Mouse (Mus musculus) CH12.LX (cell line): ENCODE results near the gene Tmem255b. TPM values are rescaled to one million over a fixed set of nuclear protein-coding genes. Genes with fewer than 3 reads are reported as not detected.

ENCODE experiments used
- DNase-seq: peaks from one replicate; pipeline ENCODE4 v3.0.0-alpha.2; 2013; ENCODE audit errors: extremely low read depth
- H3K27ac ChIP-seq: 2 replicates; pipeline ENCODE4 v1.5.1; 2012; ENCODE audit warnings: low read depth, mild to moderate bottlenecking, control low read depth, moderate library complexity; ENCODE audit not compliant: insufficient read depth
- H3K27me3 ChIP-seq: replicated peaks from 2 replicates; pipeline ENCODE3; 2012; ENCODE audit warnings: inconsistent platforms
- H3K36me3 ChIP-seq, 2 experiments: replicated peaks in 1 of 2; 2 replicates each; pipeline versions ENCODE3 to v1.6.1; 2012; ENCODE audit warnings: inconsistent platforms in 1 of 2, low read length in 1 of 2, mild to moderate bottlenecking in 1 of 2, mixed read lengths in 1 of 2, moderate library complexity in 1 of 2; ENCODE audit not compliant: control insufficient read depth in 1 of 2, insufficient read depth in 1 of 2
- H3K4me1 ChIP-seq, 2 experiments: 2 replicates each; pipeline ENCODE4 v1.6.1; 2012; ENCODE audit warnings: inconsistent platforms in 1 of 2, moderate library complexity in 1 of 2; ENCODE audit not compliant: insufficient read depth in 2 of 2, control insufficient read depth in 1 of 2
- H3K4me2 ChIP-seq: 2 replicates; pipeline ENCODE4 v1.6.1; 2012; ENCODE audit warnings: low read depth, mild to moderate bottlenecking, control low read depth; ENCODE audit not compliant: poor library complexity, insufficient read depth, severe bottlenecking
- H3K4me3 ChIP-seq, 3 experiments: fragments of 150-350 bp in 1 of 3; sonication (generic) in 1 of 3; replicated peaks in 1 of 3; 2 replicates each; pipeline versions ENCODE3 to v1.5.1; 2011 to 2012; ENCODE audit warnings: low read depth in 2 of 3, low read length in 2 of 3, mild to moderate bottlenecking in 2 of 3, moderate library complexity in 2 of 3, control low read depth in 1 of 3, improper control_type of control experiment in 1 of 3, inconsistent platforms in 1 of 3, mixed read lengths in 1 of 3; ENCODE audit not compliant: poor library complexity in 1 of 3
- H3K79me2 ChIP-seq: replicated peaks from 2 replicates; pipeline ENCODE4 v1.6.1; 2012; ENCODE audit warnings: mild to moderate bottlenecking, moderate library complexity; ENCODE audit not compliant: control insufficient read depth, poor library complexity, insufficient read depth, severe bottlenecking; ENCODE audit errors: extremely low read depth
- H3K9ac ChIP-seq: 2 replicates; pipeline ENCODE4 v1.6.1; 2012; ENCODE audit warnings: low read depth, mild to moderate bottlenecking, control low read depth, moderate library complexity; ENCODE audit not compliant: insufficient read depth
- H3K9me3 ChIP-seq: replicated peaks from 2 replicates; pipeline ENCODE3; 2012; ENCODE audit warnings: low read length, inconsistent platforms, mixed read lengths
- BHLHE40 ChIP-seq: IDR thresholded peaks from 2 replicates; pipeline ENCODE4 v1.6.1; 2011; ENCODE audit warnings: mild to moderate bottlenecking, low read depth, low read length, improper control_type of control experiment
- E2F4 ChIP-seq: IDR thresholded peaks from 2 replicates; pipeline ENCODE4 v1.6.1; 2011; ENCODE audit warnings: low read depth, low read length, improper control_type of control experiment; ENCODE audit not compliant: insufficient replicate concordance
- JUN ChIP-seq: IDR thresholded peaks from 2 replicates; pipeline ENCODE4 v1.6.1; 2011; ENCODE audit warnings: low read depth, mild to moderate bottlenecking, low read length, improper control_type of control experiment, moderate library complexity; ENCODE audit not compliant: insufficient read depth
- MAZ ChIP-seq: IDR thresholded peaks from 2 replicates; pipeline ENCODE4 v1.6.1; 2012; ENCODE audit warnings: low read depth, mild to moderate bottlenecking, inconsistent platforms, low read length, improper control_type of control experiment, moderate library complexity
- MEF2A ChIP-seq: IDR thresholded peaks from 2 replicates; pipeline ENCODE4 v1.6.1; 2014; ENCODE audit warnings: low read depth, mild to moderate bottlenecking, inconsistent platforms, low read length, improper control_type of control experiment, borderline replicate concordance
- NRF1 ChIP-seq: IDR thresholded peaks from 2 replicates; pipeline ENCODE4 v1.6.1; 2014; ENCODE audit warnings: low read depth, mild to moderate bottlenecking, inconsistent platforms, low read length, improper control_type of control experiment, moderate library complexity
- PAX5 ChIP-seq: IDR thresholded peaks from 2 replicates; pipeline ENCODE4 v1.6.1; 2012; ENCODE audit warnings: low read length, inconsistent platforms, mixed read lengths
- TCF12 ChIP-seq: IDR thresholded peaks from 2 replicates; pipeline ENCODE4 v1.6.1; 2014; ENCODE audit warnings: low read depth, mild to moderate bottlenecking, inconsistent platforms, low read length, improper control_type of control experiment
- USF2 ChIP-seq: conservative IDR thresholded peaks from 2 replicates; pipeline ENCODE4 v1.6.1; 2011; ENCODE audit warnings: low read depth, low read length, improper control_type of control experiment
- dilution Hi-C: fragments of 300-500 bp; cut with MboI; formaldehyde crosslinking; loops from 2 replicates; pipeline ENCODE4 v1.14.3; 2020; ENCODE audit warnings: low sequenced_read_pairs; ENCODE audit not compliant: extremely low pct_unique_long_range_greater_than_20kb, extremely low pct_ligation_motif_present
- in situ Hi-C: fragments of 300-500 bp; cut with MboI; formaldehyde crosslinking; loops from 3 replicates; pipeline ENCODE4 v1.14.3; 2019; ENCODE audit warnings: low sequenced_read_pairs, low pct_ligation_motif_present, low pct_unique_long_range_greater_than_20kb, mixed read lengths
- polyA plus RNA-seq: library from polyadenylated mRNA; unstranded; fragments of >175 nt; gene quantifications from 2 replicates; pipeline ENCODE4 v1.2.1, GENCODE M21; 2012; ENCODE audit warnings: low read depth; ENCODE audit not compliant: insufficient read length
- total RNA-seq, 2 experiments: library from RNA; depleted of rRNA; stranded (reverse); fragments of 300-350 nt in 1 of 2; fragments of >200 nt in 1 of 2; gene quantifications; 2 replicates each; pipeline ENCODE4 v1.2.3; 2012 to 2014

Tmem255b gene
- total and polyA plus RNA-seq, 3 experiments = not detected

GRCm38 (mm10) chr8:13512677-13513076 lies 77.7 kb downstream of the Tmem255b start:
- H3K9ac ChIP-seq = no peak overlapping the region
- dilution Hi-C loops = no loop called here
- H3K4me2 ChIP-seq = no peak overlapping the region
- H3K36me3 ChIP-seq = no peaks in the 10 kb centered on the region
- 0 out of 4 replicates have a peak, but pooled peaks cover 0 to 3% of the 10 kb centered on the region in 2 experiments for H3K4me1 ChIP-seq
- no peaks in the 10 kb centered on the region for H3K9me3 ChIP-seq
- no peak for DNase-seq
- in situ Hi-C loops = no loop called here
- peaks cover 26% of the 10 kb centered on the region for H3K27me3 ChIP-seq
- H3K79me2 ChIP-seq = no peaks in the 10 kb centered on the region
- no peak overlapping the region for H3K27ac ChIP-seq
- no peak overlapping the region for H3K4me3 ChIP-seq
- no peak for TF ChIP-seq USF2
- no peak for TF ChIP-seq PAX5
- no peak for TF ChIP-seq MAZ
- TF ChIP-seq MEF2A = no peak
- no peak for TF ChIP-seq BHLHE40
- TF ChIP-seq NRF1 = no peak
- TF ChIP-seq JUN = no peak
- TF ChIP-seq, all 38 proteins: peak for 0

GRCm38 (mm10) chr8:13513556-13514370 lies 78.8 kb downstream of the Tmem255b start:
- no peak for TF ChIP-seq BHLHE40
- Histone ChIP-seq H3K79me2 (no peaks in the 10 kb centered on the region), H3K27me3 (peaks cover 19% of the 10 kb centered on the region)

GRCm38 (mm10) chr8:13516011-13516442 lies 81.0 kb downstream of the Tmem255b start:
- no peaks in the 10 kb centered on the region for H3K36me3 ChIP-seq
- no peak overlapping the region for H3K4me3 ChIP-seq
- H3K4me2 ChIP-seq = no peak overlapping the region
- dilution Hi-C loops = no loop called here
- no peak overlapping the region for H3K9ac ChIP-seq
- in situ Hi-C loops = no loop called here
- peaks cover 4% of the 10 kb centered on the region for H3K9me3 ChIP-seq
- no peaks in the 10 kb centered on the region for H3K4me1 ChIP-seq
- DNase-seq = no peak
- H3K79me2 ChIP-seq = no peaks in the 10 kb centered on the region
- peaks cover 24% of the 10 kb centered on the region for H3K27me3 ChIP-seq
- H3K27ac ChIP-seq = no peak overlapping the region
- TF ChIP-seq E2F4 (no peak), TCF12 (no peak)
- TF ChIP-seq, all 38 proteins: peak for 0

More at GRCm38 (mm10) chr8:13513556-13514370, 78.8 kb downstream of the Tmem255b start:
- no peak for DNase-seq
- Histone ChIP-seq H3K36me3 (no peaks in the 10 kb centered on the region), H3K4me2 (no peak overlapping the region), H3K9me3 (peaks cover 4% of the 10 kb centered on the region), H3K9ac (no peak overlapping the region), H3K27ac (no peak overlapping the region), H3K4me1 (0 out of 4 replicates have a peak, but pooled peaks cover 0 to 3% of the 10 kb centered on the region in 2 experiments), H3K4me3 (no peak overlapping the region)
- in situ Hi-C loops = no loop called here
- dilution Hi-C loops = no loop called here
